Mouse (Mus musculus) stomach, embryonic 15.5 days (tissue): ENCODE data around the gene Nos1ap. TPM values are rescaled to one million over a fixed set of nuclear protein-coding genes. Genes with fewer than 3 reads are reported as not detected.

Experiments used
- ATAC-seq: fragments of 200-750 bp; cut with Nextera tagmentation; 2 replicates; pipeline ENCODE4 v1.8.0; 2017; ENCODE audit warnings: low read depth, moderate number of reproducible peaks, moderate TSS enrichment; ENCODE audit not compliant: insufficient read depth, low FRiP score
- H3K27ac ChIP-seq: fragments of 300-500 bp; sonication (generic); 2 replicates; pipeline ENCODE4 v1.5.1; 2015; ENCODE audit warnings: mild to moderate bottlenecking, inconsistent platforms
- H3K27me3 ChIP-seq: fragments of 300-500 bp; sonication (generic); replicated peaks from 2 replicates; pipeline ENCODE4 v1.6.1; 2015; ENCODE audit warnings: inconsistent platforms
- H3K36me3 ChIP-seq: fragments of 300-500 bp; sonication (generic); 2 replicates; pipeline ENCODE4 v1.6.1; 2015; ENCODE audit warnings: inconsistent platforms
- H3K4me1 ChIP-seq: fragments of 300-500 bp; sonication (generic); 2 replicates; pipeline ENCODE4 v1.6.1; 2015; ENCODE audit warnings: inconsistent platforms
- H3K4me2 ChIP-seq: fragments of 300-500 bp; sonication (generic); 2 replicates; pipeline ENCODE4 v1.6.1; 2015; ENCODE audit warnings: mild to moderate bottlenecking, inconsistent platforms
- H3K4me3 ChIP-seq: fragments of 300-500 bp; sonication (generic); replicated peaks from 2 replicates; pipeline ENCODE4 v1.5.1; 2015; ENCODE audit warnings: inconsistent platforms
- H3K9ac ChIP-seq: fragments of 300-500 bp; sonication (generic); 2 replicates; pipeline ENCODE4 v1.6.1; 2015; ENCODE audit warnings: inconsistent platforms
- H3K9me3 ChIP-seq: fragments of 300-500 bp; sonication (generic); 2 replicates; pipeline ENCODE4 v1.6.1; 2016; ENCODE audit warnings: inconsistent platforms
- WGBS: fragments of 180-500 bp; shearing (Covaris S2); methylation state at CpG from one replicate; pipeline ENCODE4 v1.1.7; 2015; 5-methylcytosine and 5-hydroxymethylcytosine counted together
- polyA plus RNA-seq: library from polyadenylated mRNA; unstranded; fragments of >200 nt; fragmentation: Nextera tagmentation; extraction: Ambion mirVana; gene quantifications from 2 replicates; pipeline ENCODE4 v1.2.1, GENCODE M21; 2015

Nos1ap gene
- polyA plus RNA-seq, 1 experiment from 2014 or later, result 15.5 TPM

- ATAC-seq, result peak; percentile 37; the same call in 1 of the 2 replicates
- no peaks in the 10 kb centered on the region for H3K9me3 ChIP-seq
- WGBS, result 30% methylated on average over 13 of the region's 13 CpGs
- H3K4me3 ChIP-seq, result no peak overlapping the region
- no peak overlapping the region for H3K9ac ChIP-seq
- H3K27ac ChIP-seq, result no peak overlapping the region
- H3K36me3 ChIP-seq, result no peaks in the 10 kb centered on the region
- H3K27me3 ChIP-seq, result no peaks in the 10 kb centered on the region
- peaks cover 14% of the 10 kb centered on the region; the same call in 1 of the 2 replicates for H3K4me1 ChIP-seq
- H3K4me2 ChIP-seq, result no peak overlapping the region
Observed at GRCm38 (mm10) chr1:170495538-170496183, 94.0 kb downstream of the Nos1ap start.

- H3K9ac ChIP-seq, result no peak overlapping the region
- no peak overlapping the region for H3K27ac ChIP-seq
- no peak overlapping the region for H3K4me3 ChIP-seq
- no peak overlapping the region for H3K4me2 ChIP-seq
- H3K9me3 ChIP-seq, result no peaks in the 10 kb centered on the region
- no peaks in the 10 kb centered on the region for H3K36me3 ChIP-seq
- H3K27me3 ChIP-seq, result no peaks in the 10 kb centered on the region
- ATAC-seq, result no peak
- H3K4me1 ChIP-seq, result peaks cover 10% of the 10 kb centered on the region; the same call in 1 of the 2 replicates
- 63% methylated on average over 2 of the region's 2 CpGs for WGBS
Observed at GRCm38 (mm10) chr1:170492527-170492926, 97.1 kb downstream of the Nos1ap start.

GRCm38 (mm10) chr1:170492027-170492426 lies 97.6 kb downstream of the Nos1ap start:
- peaks cover 10% of the 10 kb centered on the region; the same call in 1 of the 2 replicates for H3K4me1 ChIP-seq
- 64% methylated on average over 4 of the region's 4 CpGs for WGBS
- H3K27me3 ChIP-seq, result no peaks in the 10 kb centered on the region
- H3K27ac ChIP-seq, result no peak overlapping the region
- no peak for ATAC-seq
- no peaks in the 10 kb centered on the region for H3K36me3 ChIP-seq
- H3K9ac ChIP-seq, result no peak overlapping the region
- H3K4me3 ChIP-seq, result no peak overlapping the region
- no peaks in the 10 kb centered on the region for H3K9me3 ChIP-seq
- H3K4me2 ChIP-seq, result no peak overlapping the region

- ATAC-seq, result no peak
- H3K4me2 ChIP-seq, result no peak overlapping the region
- WGBS, result 83% methylated on average over 7 of the region's 7 CpGs
- H3K4me3 ChIP-seq, result no peak overlapping the region
- H3K9me3 ChIP-seq, result no peaks in the 10 kb centered on the region
- H3K36me3 ChIP-seq, result no peaks in the 10 kb centered on the region
- no peaks in the 10 kb centered on the region for H3K27me3 ChIP-seq
- H3K4me1 ChIP-seq, result no peaks in the 10 kb centered on the region
- no peak overlapping the region for H3K27ac ChIP-seq
- no peak overlapping the region for H3K9ac ChIP-seq
Observed at GRCm38 (mm10) chr1:170489936-170490335, 99.7 kb downstream of the Nos1ap start.

- H3K36me3 ChIP-seq, result no peaks in the 10 kb centered on the region
- H3K4me2 ChIP-seq, result no peak overlapping the region
- H3K27me3 ChIP-seq, result no peaks in the 10 kb centered on the region
- H3K27ac ChIP-seq, result no peak overlapping the region
- no peaks in the 10 kb centered on the region for H3K4me1 ChIP-seq
- H3K4me3 ChIP-seq, result no peak overlapping the region
- H3K9ac ChIP-seq, result no peak overlapping the region
- WGBS, result 88% methylated on average over 6 of the region's 6 CpGs
- H3K9me3 ChIP-seq, result no peaks in the 10 kb centered on the region
- ATAC-seq, result no peak
Observed at GRCm38 (mm10) chr1:170489450-170489849, 100.2 kb downstream of the Nos1ap start.

- Histone ChIP-seq H3K27me3 (no peaks in the 10 kb centered on the region), H3K9ac (no peak overlapping the region), H3K9me3 (no peaks in the 10 kb centered on the region), H3K27ac (no peak overlapping the region), H3K4me3 (no peak overlapping the region), H3K4me2 (no peak overlapping the region), H3K36me3 (no peaks in the 10 kb centered on the region), H3K4me1 (peaks cover 8% of the 10 kb centered on the region; the same call in 1 of the 2 replicates)
- 19% methylated on average over 4 of the region's 4 CpGs for WGBS
- no peak for ATAC-seq
Observed at GRCm38 (mm10) chr1:170485119-170485518, 104.5 kb downstream of the Nos1ap start.

GRCm38 (mm10) chr1:170482236-170482905 lies 107.3 kb downstream of the Nos1ap start:
- whole genome bisulfite sequencing, result 64% methylated on average over 7 of the region's 8 CpGs
- no peaks in the 10 kb centered on the region for H3K27me3 ChIP-seq
- H3K4me2 ChIP-seq, result no peak overlapping the region
- peaks cover 25% of the 10 kb centered on the region for H3K4me1 ChIP-seq
- no peak overlapping the region for H3K9ac ChIP-seq
- no peaks in the 10 kb centered on the region for H3K36me3 ChIP-seq
- no peak for ATAC-seq
- no peaks in the 10 kb centered on the region for H3K9me3 ChIP-seq
- no peak overlapping the region for H3K4me3 ChIP-seq
- no peak overlapping the region for H3K27ac ChIP-seq

GRCm38 (mm10) chr1:170481093-170481492 lies 108.6 kb downstream of the Nos1ap start:
- Histone ChIP-seq H3K36me3 (no peaks in the 10 kb centered on the region), H3K9me3 (no peaks in the 10 kb centered on the region), H3K4me3 (no peak overlapping the region), H3K9ac (no peak overlapping the region), H3K27ac (no peak overlapping the region), H3K4me1 (peaks cover 25% of the 10 kb centered on the region), H3K4me2 (no peak overlapping the region), H3K27me3 (no peaks in the 10 kb centered on the region)
- WGBS, result 73% methylated on average over 3 of the region's 3 CpGs
- ATAC-seq, result no peak

- Histone ChIP-seq H3K27me3 (no peaks in the 10 kb centered on the region), H3K9me3 (no peaks in the 10 kb centered on the region), H3K4me1 (peaks cover 25% of the 10 kb centered on the region), H3K4me3 (no peak overlapping the region), H3K27ac (peak overlapping the region; percentile 9; the same call in 1 of the 2 replicates), H3K4me2 (no peak overlapping the region), H3K9ac (no peak overlapping the region), H3K36me3 (no peaks in the 10 kb centered on the region)
- WGBS, result 17% methylated on average over 3 of the region's 3 CpGs
- ATAC-seq, result peak; percentile 63; the same call in 1 of the 2 replicates
Observed at GRCm38 (mm10) chr1:170479458-170479798, 110.2 kb downstream of the Nos1ap start.

- Histone ChIP-seq H3K4me3 (no peak overlapping the region), H3K4me2 (no peak overlapping the region), H3K27me3 (no peaks in the 10 kb centered on the region), H3K9ac (no peak overlapping the region), H3K4me1 (peaks cover 25% of the 10 kb centered on the region), H3K27ac (peak overlapping the region; percentile 71), H3K36me3 (no peaks in the 10 kb centered on the region), H3K9me3 (no peaks in the 10 kb centered on the region)
- ATAC-seq, result peak; percentile 73
- WGBS, result 45% methylated on average over 4 of the region's 4 CpGs
Observed at GRCm38 (mm10) chr1:170478791-170479457, 110.7 kb downstream of the Nos1ap start.

- Histone ChIP-seq H3K4me2 (no peak overlapping the region), H3K27me3 (no peaks in the 10 kb centered on the region), H3K9ac (no peak overlapping the region), H3K27ac (peak overlapping the region; percentile 71), H3K4me1 (peaks cover 25% of the 10 kb centered on the region), H3K36me3 (no peaks in the 10 kb centered on the region), H3K4me3 (no peak overlapping the region), H3K9me3 (no peaks in the 10 kb centered on the region)
- ATAC-seq, result no peak
- WGBS, result 43% methylated on average over 10 of the region's 10 CpGs
Observed at GRCm38 (mm10) chr1:170477636-170478600, 111.7 kb downstream of the Nos1ap start.
